Mouse (Mus musculus) embryonic facial prominence, embryonic 11.5 days (tissue): Measurements from ENCODE around the gene Zcchc14. TPM values are rescaled to one million over a fixed set of nuclear protein-coding genes. Genes with fewer than 3 reads are reported as not detected.

Experiments
- ATAC-seq: fragments of 200-750 bp; cut with Nextera tagmentation; replicated peaks from 2 replicates; pipeline ENCODE4 v1.8.0; 2017; ENCODE audit warnings: low read depth; ENCODE audit not compliant: insufficient number of reproducible peaks, low FRiP score, low TSS enrichment
- DNase-seq: peaks from one replicate; pipeline ENCODE4 v3.0.0-alpha.2; 2015; ENCODE audit warnings: low spot score
- H3K27ac ChIP-seq: fragments of 300-500 bp; sonication (generic); replicated peaks from 2 replicates; pipeline ENCODE4 v1.5.1; 2014; ENCODE audit warnings: mild to moderate bottlenecking, low read depth, low read length, control low read depth
- H3K27me3 ChIP-seq: fragments of 300-500 bp; sonication (generic); 2 replicates; pipeline ENCODE4 v1.6.1; 2014; ENCODE audit warnings: mild to moderate bottlenecking, low read length, moderate library complexity, mixed read lengths; ENCODE audit not compliant: control insufficient read depth, insufficient read depth
- H3K36me3 ChIP-seq: fragments of 300-500 bp; sonication (generic); replicated peaks from 2 replicates; pipeline ENCODE4 v1.6.1; 2014; ENCODE audit warnings: low read depth, mild to moderate bottlenecking, low read length, moderate library complexity, mixed read lengths; ENCODE audit not compliant: control insufficient read depth, insufficient read depth
- H3K4me1 ChIP-seq: fragments of 300-500 bp; sonication (generic); 2 replicates; pipeline ENCODE4 v1.6.1; 2014; ENCODE audit warnings: low read length, mixed read lengths; ENCODE audit not compliant: control insufficient read depth, insufficient read depth
- H3K4me2 ChIP-seq: fragments of 300-500 bp; sonication (generic); 2 replicates; pipeline ENCODE4 v1.6.1; 2014; ENCODE audit warnings: low read depth, mild to moderate bottlenecking, control low read depth, low read length, moderate library complexity
- H3K4me3 ChIP-seq: fragments of 300-500 bp; sonication (generic); 2 replicates; pipeline ENCODE4 v1.5.1; 2014; ENCODE audit warnings: low read depth, low read length, control low read depth
- H3K9ac ChIP-seq: fragments of 300-500 bp; sonication (generic); replicated peaks from 2 replicates; pipeline ENCODE4 v1.6.1; 2014; ENCODE audit warnings: mild to moderate bottlenecking, control low read depth, low read length
- H3K9me3 ChIP-seq: fragments of 300-500 bp; sonication (generic); replicated peaks from 2 replicates; pipeline ENCODE4 v1.6.1; 2016; ENCODE audit warnings: mild to moderate bottlenecking, low read length, inconsistent platforms, mixed read lengths; ENCODE audit not compliant: control insufficient read depth
- WGBS: fragments of 180-500 bp; shearing (Covaris S2); extraction: QIAGEN DNeasy Blood & Tissue Kit; methylation state at CpG from one replicate; pipeline ENCODE4 v1.1.7; 2014; 5-methylcytosine and 5-hydroxymethylcytosine counted together
- polyA plus RNA-seq: library from polyadenylated mRNA; unstranded; fragments of >200 nt; fragmentation: Nextera tagmentation; extraction: Ambion mirVana; gene quantifications from 2 replicates; pipeline ENCODE4 v1.2.1, GENCODE M21; 2014

The Zcchc14 gene
- polyA plus RNA-seq, 1 experiment from 2014 or later: 17.4 TPM

GRCm38 (mm10) chr8:121650389-121651307 is 2.1 kb downstream of the Zcchc14 start:
- Histone ChIP-seq H3K9ac (peak overlapping the region; percentile 72), H3K27me3 (no peaks in the 10 kb centered on the region), H3K27ac (no peak overlapping the region), H3K4me1 (peaks cover 19% of the 10 kb centered on the region), H3K4me3 (peak overlapping the region; percentile 80), H3K4me2 (peak overlapping the region; percentile 98), H3K9me3 (no peaks in the 10 kb centered on the region), H3K36me3 (no peaks in the 10 kb centered on the region)
- DNase-seq: no peak
- WGBS: 71% methylated on average over 20 of the region's 20 CpGs
- ATAC-seq: no peak

DNA sequence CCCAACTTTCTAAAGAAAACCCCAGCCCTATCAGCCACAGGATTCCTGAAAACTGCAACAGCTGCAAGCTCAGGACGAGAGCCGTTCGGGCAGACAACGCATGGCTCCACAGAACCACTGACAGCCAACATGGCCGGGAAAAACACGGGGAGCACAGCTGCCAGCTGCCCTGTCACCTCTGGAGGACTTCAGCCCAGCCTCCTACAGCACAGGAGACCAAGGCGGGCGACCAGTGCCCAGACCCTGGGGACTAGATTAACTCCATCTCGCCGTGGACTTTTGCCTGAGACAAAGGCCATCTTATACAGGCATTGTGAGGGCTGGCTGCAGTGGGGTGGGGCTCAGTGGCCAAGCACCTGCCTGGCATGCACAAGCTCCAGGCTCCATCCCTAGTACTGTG is 2.8 kb downstream of the Zcchc14 start:
- Histone ChIP-seq H3K27me3 (no peaks in the 10 kb centered on the region), H3K9ac (0 out of 2 replicates have a peak overlapping the region, but pooled peaks have one; percentile 32), H3K4me1 (peaks cover 19% of the 10 kb centered on the region), H3K27ac (no peak overlapping the region), H3K9me3 (no peaks in the 10 kb centered on the region), H3K36me3 (no peaks in the 10 kb centered on the region), H3K4me3 (peak overlapping the region; percentile 19), H3K4me2 (peak overlapping the region; percentile 98)
- 58% methylated on average over 10 of the region's 10 CpGs for WGBS
- DNase-seq: no peak
- no peak for ATAC-seq

- no peak for ATAC-seq
- peaks cover 19% of the 10 kb centered on the region for H3K4me1 ChIP-seq
- no peaks in the 10 kb centered on the region for H3K27me3 ChIP-seq
- H3K4me3 ChIP-seq: peak overlapping the region; percentile 19; the same call in 1 of the 2 replicates
- no peaks in the 10 kb centered on the region for H3K36me3 ChIP-seq
- peak overlapping the region; percentile 25; the same call in 1 of the 2 replicates for H3K9ac ChIP-seq
- whole genome bisulfite sequencing: 81% methylated on average over 5 of the region's 5 CpGs
- no peaks in the 10 kb centered on the region for H3K9me3 ChIP-seq
- H3K4me2 ChIP-seq: peak overlapping the region; percentile 98
- H3K27ac ChIP-seq: no peak overlapping the region
- no peak for DNase-seq
These were observed 3.3 kb downstream of the Zcchc14 start for GRCm38 (mm10) chr8:121649423-121649822.

DNA sequence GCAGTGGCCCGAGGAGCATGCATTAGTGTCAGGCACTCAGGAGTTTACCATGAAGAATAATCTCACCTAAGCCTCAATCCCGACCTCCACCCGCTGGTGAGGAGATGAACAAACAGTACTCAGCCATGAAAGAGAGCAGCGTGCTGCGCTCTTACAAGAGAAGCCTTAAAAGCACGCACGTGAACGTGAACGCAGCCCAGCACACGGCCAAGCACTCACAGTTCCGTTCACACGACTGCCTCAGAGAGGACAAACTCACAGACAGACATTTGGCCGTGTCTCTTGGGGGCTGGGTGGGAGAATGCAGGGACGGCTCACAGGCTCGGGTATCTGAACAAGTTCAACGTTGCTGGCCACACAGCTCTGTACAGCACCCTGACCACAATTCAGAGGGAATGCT is 4.2 kb downstream of the Zcchc14 start:
- H3K4me3 ChIP-seq: no peak overlapping the region

DNA sequence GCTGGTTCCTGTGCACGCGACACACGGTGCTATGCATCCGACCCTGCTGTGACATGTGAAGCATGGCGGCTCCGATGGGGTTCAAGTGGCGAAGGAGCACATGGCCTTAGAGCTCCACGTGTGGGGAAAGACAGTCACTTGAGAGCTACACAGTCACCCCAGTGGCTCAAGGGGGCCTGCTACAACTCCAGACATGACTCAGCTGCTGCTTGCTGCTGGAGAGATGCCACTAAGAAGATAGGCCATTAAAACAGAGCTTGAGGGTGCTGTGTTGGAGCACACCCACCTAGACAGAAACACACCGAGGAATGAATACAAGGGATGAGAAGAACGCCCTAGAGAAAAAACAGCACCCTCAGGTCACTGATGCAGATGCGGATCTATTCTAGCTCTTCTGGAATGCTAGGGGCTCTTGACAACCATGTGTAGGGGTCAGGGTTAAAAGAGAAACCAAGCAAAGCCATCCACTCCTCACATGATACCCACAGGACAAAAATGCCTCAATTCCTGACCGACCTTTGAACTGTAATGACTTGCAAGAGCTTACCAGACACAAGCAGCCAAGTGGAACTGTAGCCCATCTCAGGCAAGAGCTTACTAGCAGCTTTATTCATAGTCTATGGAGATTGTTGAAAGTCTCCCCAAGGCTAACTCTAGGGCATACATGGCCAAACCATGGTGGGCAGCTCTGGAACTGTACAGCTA is 5.0 kb downstream of the Zcchc14 start:
- H3K9me3 ChIP-seq: no peaks in the 10 kb centered on the region
- H3K27ac ChIP-seq: no peak overlapping the region
- ATAC-seq (no peak), DNase-seq (no peak)
- no peak overlapping the region for H3K9ac ChIP-seq
- WGBS: 88% methylated on average over 12 of the region's 12 CpGs
- no peaks in the 10 kb centered on the region for H3K36me3 ChIP-seq
- peaks cover 16% of the 10 kb centered on the region for H3K4me1 ChIP-seq
- no peak overlapping the region for H3K4me3 ChIP-seq
- H3K4me2 ChIP-seq: no peak overlapping the region
- H3K27me3 ChIP-seq: no peaks in the 10 kb centered on the region

More for the DNA sequence above, 4.2 kb downstream of the Zcchc14 start:
- no peaks in the 10 kb centered on the region for H3K36me3 ChIP-seq
- WGBS: 72% methylated on average over 16 of the region's 16 CpGs
- peaks cover 16% of the 10 kb centered on the region for H3K4me1 ChIP-seq
- no peak overlapping the region for H3K27ac ChIP-seq
- H3K4me2 ChIP-seq: no peak overlapping the region
- no peak overlapping the region for H3K9ac ChIP-seq
- no peak for ATAC-seq
- no peak for DNase-seq
- no peaks in the 10 kb centered on the region for H3K27me3 ChIP-seq
- no peaks in the 10 kb centered on the region for H3K9me3 ChIP-seq

DNA sequence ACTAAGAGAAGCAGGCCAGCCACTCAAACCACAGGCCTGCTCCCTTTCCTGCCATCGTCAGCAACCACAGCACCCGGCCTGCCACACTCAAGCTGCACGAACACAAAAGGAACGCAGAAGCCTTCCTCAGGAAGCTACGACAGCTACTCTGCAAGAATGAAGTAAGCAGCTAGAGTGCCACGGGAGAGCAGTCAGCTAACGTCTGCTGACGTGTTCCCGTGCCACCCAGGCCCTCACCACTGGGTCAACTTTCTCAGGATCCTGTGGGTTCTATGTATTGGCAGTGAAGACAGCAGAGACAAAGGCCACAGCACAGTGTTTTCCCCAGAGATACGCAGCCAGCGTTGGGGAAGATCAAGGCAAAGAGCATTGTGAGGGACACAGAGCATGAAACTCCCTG is 9.3 kb downstream of the Zcchc14 start:
- WGBS: 78% methylated on average over 11 of the region's 11 CpGs
- Histone ChIP-seq H3K27ac (no peak overlapping the region), H3K4me2 (no peak overlapping the region), H3K9ac (no peak overlapping the region), H3K36me3 (no peaks in the 10 kb centered on the region), H3K4me3 (no peak overlapping the region), H3K4me1 (no peaks in the 10 kb centered on the region; the same call in 1 of the 2 replicates), H3K27me3 (no peaks in the 10 kb centered on the region), H3K9me3 (no peaks in the 10 kb centered on the region)
- no peak for DNase-seq
- ATAC-seq: no peak

- DNase-seq: no peak
- Histone ChIP-seq H3K36me3 (no peaks in the 10 kb centered on the region), H3K4me2 (no peak overlapping the region), H3K27me3 (no peaks in the 10 kb centered on the region), H3K27ac (no peak overlapping the region), H3K9ac (no peak overlapping the region), H3K4me1 (no peaks in the 10 kb centered on the region; the same call in 1 of the 2 replicates), H3K4me3 (no peak overlapping the region), H3K9me3 (no peaks in the 10 kb centered on the region)
- WGBS: 84% methylated on average over 3 of the region's 3 CpGs
- ATAC-seq: no peak
These were observed 9.9 kb downstream of the Zcchc14 start for GRCm38 (mm10) chr8:121642804-121643203.

GRCm38 (mm10) chr8:121636180-121636579 is 16.5 kb downstream of the Zcchc14 start:
- Histone ChIP-seq H3K27me3 (no peaks in the 10 kb centered on the region), H3K9me3 (no peaks in the 10 kb centered on the region), H3K36me3 (no peaks in the 10 kb centered on the region), H3K4me3 (no peak overlapping the region), H3K4me1 (no peaks in the 10 kb centered on the region), H3K4me2 (no peak overlapping the region), H3K9ac (no peak overlapping the region), H3K27ac (0 out of 2 replicates have a peak overlapping the region, but pooled peaks have one; percentile 20)
- no peak for ATAC-seq
- DNase-seq: no peak
- WGBS: 80% methylated on average over 8 of the region's 8 CpGs
